Mouse (Mus musculus) embryonic stem cell, embryonic (primary cell): ENCODE measurements around the gene Knstrn.

Experiments
- CTCF ChIA-PET, 4 experiments: fragments of 300-600 bp in 2 of 4; fragments of 350-600 bp in 2 of 4; sonication (Branson Sonifier 250); formaldehyde crosslinking; loops; one replicate each; lab custom pipeline; 2022; ENCODE audit warnings: inconsistent platforms in 2 of 4; lab: Charles Lee
- POLR2A ChIA-PET, 4 experiments: fragments of 300-600 bp in 2 of 4; fragments of 350-600 bp in 2 of 4; sonication (Branson Sonifier 250); formaldehyde crosslinking; loops; one replicate each; lab custom pipeline; 2022; ENCODE audit warnings: antibody characterized with exemption in 4 of 4, inconsistent platforms in 1 of 4; lab: Charles Lee

Knstrn gene

DNA sequence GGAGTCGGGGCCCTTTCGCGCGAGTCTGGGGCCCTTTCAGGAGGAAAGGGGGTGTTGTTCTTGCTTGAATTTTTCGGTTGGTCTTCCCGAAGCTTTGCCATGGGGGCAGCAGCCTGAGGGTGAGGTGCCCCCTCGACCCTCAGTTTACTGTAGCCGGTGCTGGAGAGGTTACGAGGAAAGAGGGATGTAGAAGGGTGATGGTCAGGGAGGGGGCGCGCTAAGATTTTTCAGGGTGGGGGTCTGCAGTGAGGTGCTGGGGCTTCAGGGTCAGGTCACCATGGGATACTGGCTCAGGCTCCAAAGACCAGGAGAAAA is 87.0 kb downstream of the Knstrn start:
- ChIA-PET POLR2A (interaction anchor here (0.6 to 3.8 kb wide), 20 partner anchors 8 to 928 kb away, joined by 3 to 12 read pairs (median 4); partner anchors contain the start of genes Chst14 (in 2 of the 4), Ivd (in 1 of the 4) and Knstrn (in 1 of the 4)), CTCF (interaction anchor here in 3 of 4 experiments (0.6 to 1.4 kb wide), 4 partner anchors 8 to 373 kb away, joined by 3 read pairs; no protein-coding TSS in a partner anchor)

GRCm38 (mm10) chr2:118901175-118902031 is 87.6 kb downstream of the Knstrn start:
- CTCF ChIA-PET = interaction anchor here in 3 of 4 experiments (0.6 to 1.5 kb wide), 4 partner anchors 8 to 1258 kb away, joined by 3 read pairs; no protein-coding TSS in a partner anchor
- POLR2A ChIA-PET = interaction anchor here in 3 of 4 experiments (0.6 to 3.8 kb wide), 16 partner anchors 8 to 927 kb away, joined by 3 to 12 read pairs (median 4); partner anchors contain the start of genes Chst14 (in 2 of the 3), Ivd (in 1 of the 3), Knstrn (in 1 of the 3) and Vps18 (in 1 of the 3)

DNA sequence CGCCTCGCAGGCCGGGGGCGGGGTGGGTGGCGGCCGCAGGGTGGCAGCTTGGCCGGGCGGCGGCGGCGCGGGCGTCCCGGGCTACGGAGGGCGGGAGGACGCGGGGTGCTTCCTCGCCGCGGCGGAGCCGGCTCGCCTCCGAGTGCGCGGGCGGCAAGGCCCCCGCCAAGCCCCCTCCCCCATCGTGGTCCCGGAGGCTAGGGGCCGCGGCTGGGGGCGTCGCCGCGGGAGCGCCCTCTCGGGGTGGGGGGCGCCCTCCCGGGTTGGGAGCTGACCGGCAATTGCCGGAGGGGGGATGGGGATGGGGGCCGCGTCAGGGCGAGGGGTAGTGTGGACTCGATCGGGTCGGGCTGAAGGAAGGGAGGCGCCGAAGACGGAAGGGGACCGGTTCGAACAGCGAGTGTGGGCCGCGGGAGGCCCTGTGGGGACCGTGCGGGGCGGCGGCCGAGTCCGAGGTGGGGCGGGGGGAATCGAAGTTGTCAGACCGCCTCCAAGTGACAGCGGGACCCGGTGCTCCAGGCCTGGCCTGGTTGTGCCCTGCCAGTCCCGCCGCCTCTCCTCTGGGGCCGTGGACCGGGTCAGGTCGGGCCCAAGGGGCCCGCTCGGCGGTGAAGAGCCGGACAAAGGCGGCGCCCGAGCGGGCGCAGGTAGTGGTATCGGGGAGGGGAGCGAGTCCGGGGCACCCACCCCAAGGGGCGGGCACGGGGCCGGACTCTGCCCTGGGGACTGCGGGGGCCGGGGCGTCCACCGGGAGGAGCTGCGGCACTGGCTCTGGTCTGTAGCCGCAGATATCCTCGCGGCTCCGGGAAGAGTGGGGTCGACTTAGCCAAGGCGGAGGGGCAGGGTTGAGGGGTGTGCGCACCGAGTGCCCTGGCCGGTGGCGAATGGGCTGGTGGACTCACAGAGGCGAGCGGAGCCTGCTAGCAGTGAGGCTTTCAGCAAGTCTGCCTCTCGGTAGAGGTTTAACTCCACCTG is 88.5 kb downstream of the Knstrn start:
- CTCF ChIA-PET = interaction anchor here (0.6 to 1.5 kb wide), 4 partner anchors 9 to 417 kb away, joined by 3 to 4 read pairs (median 3); partner anchors contain the start of gene Chst14 (in 1 of the 4)
- POLR2A ChIA-PET = interaction anchor here (0.6 to 3.8 kb wide), 11 partner anchors 8 to 386 kb away, joined by 3 to 12 read pairs (median 3); partner anchors contain the start of genes Chst14 (in 3 of the 4), Ivd (in 1 of the 4) and Vps18 (in 1 of the 4)

- POLR2A ChIA-PET = interaction anchor here in 2 of 4 experiments (0.5 to 3.8 kb wide), 5 partner anchors 8 to 265 kb away, joined by 3 to 12 read pairs (median 4); partner anchors contain the start of gene Chst14 (in 1 of the 2)
- CTCF ChIA-PET = interaction anchor here in 2 of 4 experiments (0.7 to 0.8 kb wide), 2 partner anchors 23 to 75 kb away, joined by 3 read pairs; partner anchors contain the start of gene Chst14 (in 1 of the 2)
These were observed 89.5 kb downstream of the Knstrn start for GRCm38 (mm10) chr2:118903333-118903741.
